9 mouse cellular contexts compared by ENCODE assay signal in genomic region chr1:121440535-121441381, GRCm38 (mm10). TPM values are rescaled to one million over a fixed set of nuclear protein-coding genes. Genes with fewer than 3 reads are reported as not detected.
DNase-seq lines count a peak whose midpoint lies in the region; ATAC-seq and TF ChIP-seq lines count a peak whose summit lies in the region.
"Had no signal": no experiment of that assay in that cellular context is flagged by ENCODE, and none has a peak within 500 bp of the region (broad histone marks: within the 10 kb centered on the region; RNA-seq: fewer than 3 reads in every experiment).

No protein-coding gene starts in this region.

- no peaks in the 10 kb centered on the region for H3K9me3 ChIP-seq in liver, embryonic 11.5 days (ENCODE audit: control insufficient read depth, low read length)
- H3K9me3 ChIP-seq in neural tube, embryonic 11.5 days (ENCODE audit: control insufficient read depth, low read length), result no peaks in the 10 kb centered on the region
- H3K9me3 ChIP-seq in stomach, postnatal 0 days (ENCODE audit: control insufficient read depth, low read length), result no peaks in the 10 kb centered on the region
- H3K9me3 ChIP-seq: embryonic facial prominence, embryonic 15.5 days had no signal

- H3K27me3 ChIP-seq in liver, embryonic 11.5 days (replicated peaks; ENCODE audit: control insufficient read depth, insufficient read depth, low read length), result no peaks in the 10 kb centered on the region
- H3K27me3 ChIP-seq in neural tube, embryonic 11.5 days (ENCODE audit: control insufficient read depth, insufficient read depth, low read length), result no peaks in the 10 kb centered on the region
- no peaks in the 10 kb centered on the region for H3K27me3 ChIP-seq in stomach, postnatal 0 days (ENCODE audit: control insufficient read depth, insufficient read depth, low read length)
- H3K27me3 ChIP-seq: embryonic facial prominence, embryonic 15.5 days had no signal

- peak; percentile 72 for DNase-seq in B cell, adult 2 months
- peak; percentile 84 for DNase-seq in adrenal gland, postnatal 14 days
- DNase-seq in embryo, embryonic 9.5 days (ENCODE audit: extremely low spot score), result peak; percentile 39
- peak; percentile 25 to 42 for DNase-seq in heart, adult 9 months (ENCODE audit: low spot score in 2 of 2)
- DNase-seq in kidney, postnatal 14 days, result peak; percentile 65
- DNase-seq in liver, embryonic 11.5 days (ENCODE audit: low spot score), result peak; percentile 52
- DNase-seq in neural tube, embryonic 11.5 days (ENCODE audit: low spot score), result peak; percentile 59
- peak; percentile 63 for DNase-seq in stomach, postnatal 0 days (ENCODE audit: low spot score)

- TF ChIP-seq CTCF in stomach, postnatal 0 days (IDR thresholded peaks at IDR 0.05; ENCODE audit: low read depth), result peak; percentile 85

- WGBS in liver, embryonic 11.5 days, result 64% methylated on average over 13 of the region's 13 CpGs
- 68% methylated on average over 13 of the region's 13 CpGs for WGBS in neural tube, embryonic 11.5 days
- 65% methylated on average over 13 of the region's 13 CpGs for WGBS in stomach, postnatal 0 days

- H3K4me1 ChIP-seq in liver, embryonic 11.5 days (replicated peaks; ENCODE audit: control insufficient read depth, insufficient read depth, low read length), result no peaks in the 10 kb centered on the region
- no peaks in the 10 kb centered on the region for H3K4me1 ChIP-seq in neural tube, embryonic 11.5 days (ENCODE audit: control insufficient read depth, insufficient read depth, low read length)
- no peaks in the 10 kb centered on the region for H3K4me1 ChIP-seq in stomach, postnatal 0 days (replicated peaks; ENCODE audit: control insufficient read depth, insufficient read depth)
- H3K4me1 ChIP-seq: embryonic facial prominence, embryonic 15.5 days had no signal

- no peak overlapping the region for H3K4me3 ChIP-seq in liver, embryonic 11.5 days (ENCODE audit: low read depth, low read length)
- H3K4me3 ChIP-seq in neural tube, embryonic 11.5 days (ENCODE audit: low read depth, low read length), result no peak overlapping the region
- H3K4me3 ChIP-seq in stomach, postnatal 0 days (ENCODE audit: low read depth, low read length), result no peak overlapping the region
- H3K4me3 ChIP-seq: embryonic facial prominence, embryonic 15.5 days had no signal

- no peak overlapping the region for H3K4me2 ChIP-seq in liver, embryonic 11.5 days
- H3K4me2 ChIP-seq in neural tube, embryonic 11.5 days (ENCODE audit: low read depth), result no peak overlapping the region
- no peak overlapping the region for H3K4me2 ChIP-seq in stomach, postnatal 0 days (replicated peaks; ENCODE audit: low read depth)
- H3K4me2 ChIP-seq: embryonic facial prominence, embryonic 15.5 days had no signal

- H3K27ac ChIP-seq in liver, embryonic 11.5 days (ENCODE audit: low read depth, low read length), result no peak overlapping the region
- H3K27ac ChIP-seq in neural tube, embryonic 11.5 days (ENCODE audit: low read depth, low read length), result no peak overlapping the region
- no peak overlapping the region for H3K27ac ChIP-seq in stomach, postnatal 0 days (replicated peaks)
- H3K27ac ChIP-seq: embryonic facial prominence, embryonic 15.5 days had no signal

- no peak for TF ChIP-seq EP300 in stomach, postnatal 0 days (optimal IDR thresholded peaks at IDR 0.05)

- H3K36me3 ChIP-seq in liver, embryonic 11.5 days (ENCODE audit: control insufficient read depth, insufficient read depth, low read length), result peaks cover 7% of the 10 kb centered on the region
- H3K36me3 ChIP-seq in neural tube, embryonic 11.5 days (ENCODE audit: control insufficient read depth, insufficient read depth, low read length), result peaks cover 5% of the 10 kb centered on the region
- H3K36me3 ChIP-seq in stomach, postnatal 0 days (ENCODE audit: control insufficient read depth, insufficient read depth, low read length), result peaks cover 14% of the 10 kb centered on the region

- 0 out of 2 replicates have a peak, but pooled peaks have one; percentile 41 for ATAC-seq in liver, embryonic 11.5 days (replicated peaks; ENCODE audit: low FRiP score)
- peak; percentile 35; the same call in 1 of the 2 replicates for ATAC-seq in neural tube, embryonic 11.5 days (ENCODE audit: insufficient read depth, low FRiP score, low TSS enrichment)
- no peak for ATAC-seq in stomach, postnatal 0 days (ENCODE audit: low FRiP score, low TSS enrichment)

- H3K9ac ChIP-seq in liver, embryonic 11.5 days (ENCODE audit: low read depth, low read length), result no peak overlapping the region
- no peak overlapping the region for H3K9ac ChIP-seq in neural tube, embryonic 11.5 days (ENCODE audit: low read length)
- no peak overlapping the region for H3K9ac ChIP-seq in stomach, postnatal 0 days (ENCODE audit: low read length)
- H3K9ac ChIP-seq: embryonic facial prominence, embryonic 15.5 days had no signal

RNA-seq across cellular contexts. Expression of gene Ccdc93, which starts 9.9 kb away (rescaled TPM):
- 21.5 and 24.6 TPM in 2 replicates for total RNA-seq in adrenal gland, postnatal 14 days (2021)
- polyA plus RNA-seq in liver, embryonic 11.5 days (2014; fragmentation: Nextera tagmentation; extraction: Ambion mirVana), result 9.2 and 10.1 TPM in 2 replicates
- 10.2 and 11.0 TPM in 2 replicates for polyA plus RNA-seq in neural tube, embryonic 11.5 days (2014; fragmentation: Nextera tagmentation; extraction: Ambion mirVana)
- polyA plus RNA-seq in stomach, postnatal 0 days (2015; fragmentation: Nextera tagmentation; extraction: Ambion mirVana), result 4.6 and 4.7 TPM in 2 replicates

Comparison
In these comparisons a context has a peak if more than half of its experiments do, and no peak if none do; other contexts are left out.
1. DNase-seq: peak in every context shown above with its lines; median percentile 84 in adrenal gland, postnatal 14 days; 72 in B cell, adult 2 months; 65 in kidney, postnatal 14 days; 63 in stomach, postnatal 0 days; 59 in neural tube, embryonic 11.5 days; 52 in liver, embryonic 11.5 days; 39 in embryo, embryonic 9.5 days; 34 in heart, adult 9 months.